22 mouse cellular contexts compared by ENCODE assay signal in the genomic region with DNA sequence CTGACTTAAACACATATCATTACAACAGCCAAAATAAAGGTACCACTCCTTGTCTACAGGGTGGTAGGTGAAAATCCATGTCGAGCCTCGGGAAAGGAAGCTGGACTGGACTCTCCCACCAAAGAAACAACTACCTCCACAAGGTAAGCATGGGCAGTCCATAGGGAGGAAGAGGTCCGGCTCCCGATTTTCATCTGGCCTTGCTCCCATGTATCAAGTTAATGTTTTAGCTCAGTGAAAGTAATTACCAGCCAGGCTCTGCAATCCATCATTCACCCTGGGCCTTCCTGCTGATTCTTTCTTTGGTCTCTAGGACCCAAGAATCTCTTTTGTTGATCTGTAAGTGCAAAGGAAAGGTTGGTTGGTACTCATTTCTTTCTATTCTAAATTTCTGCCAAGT.
DNase-seq lines count a peak whose midpoint lies in the region; ATAC-seq and TF ChIP-seq lines count a peak whose summit lies in the region.
"Had no signal": no experiment of that assay in that cellular context is flagged by ENCODE, and none has a peak within 500 bp of the region (broad histone marks: within the 10 kb centered on the region; RNA-seq: fewer than 3 reads in every experiment).

No protein-coding gene starts in this region.

- no peak for TF ChIP-seq POLR2A in thymus, adult 2 months (IDR thresholded peaks at IDR 0.05; ENCODE audit: control insufficient read depth, extremely low read depth, insufficient read depth, low read length, poor library complexity)

- H3K4me3 ChIP-seq in kidney, postnatal 0 days (replicated peaks; ENCODE audit: low read depth, low read length) = no peak overlapping the region
- H3K4me3 ChIP-seq in thymus, adult 2 months (ENCODE audit: control insufficient read depth, insufficient read depth, low read length) = no peak overlapping the region
- H3K4me3 ChIP-seq: embryonic facial prominence, embryonic 15.5 days; erythroblast, embryonic 14.5 days; forebrain, embryonic 10.5 days; gastrocnemius, adult 2 months; heart, embryonic 13.5 days; hindbrain, embryonic 13.5 days had no signal

- no peaks in the 10 kb centered on the region for H3K9me3 ChIP-seq in kidney, postnatal 0 days (replicated peaks; ENCODE audit: low read length)
- H3K9me3 ChIP-seq: embryonic facial prominence, embryonic 15.5 days; forebrain, embryonic 10.5 days; heart, embryonic 13.5 days; hindbrain, embryonic 13.5 days had no signal

- no peak overlapping the region for H3K4me2 ChIP-seq in kidney, postnatal 0 days (ENCODE audit: low read length)
- H3K4me2 ChIP-seq: embryonic facial prominence, embryonic 15.5 days; heart, embryonic 13.5 days; hindbrain, embryonic 13.5 days had no signal

- ATAC-seq in kidney, postnatal 0 days (replicated peaks; ENCODE audit: low FRiP score, low read depth) = no peak
- ATAC-seq: CD4-positive, CD25-positive, alpha-beta regulatory T cell, adult 4 months; forebrain, embryonic 14.5 days had no signal

- H3K27ac ChIP-seq in kidney, postnatal 0 days = no peak overlapping the region
- H3K27ac ChIP-seq in thymus, adult 2 months (ENCODE audit: control insufficient read depth, insufficient read depth, low read length) = no peak overlapping the region
- H3K27ac ChIP-seq: embryonic facial prominence, embryonic 15.5 days; forebrain, embryonic 10.5 days; gastrocnemius, adult 2 months; heart, embryonic 13.5 days; hindbrain, embryonic 13.5 days had no signal

- H3K27me3 ChIP-seq in kidney, postnatal 0 days (ENCODE audit: insufficient read depth, low read length) = no peaks in the 10 kb centered on the region
- H3K27me3 ChIP-seq in thymus, adult 2 months (ENCODE audit: control insufficient read depth, insufficient read depth, low read length) = no peaks in the 10 kb centered on the region
- H3K27me3 ChIP-seq: embryonic facial prominence, embryonic 15.5 days; heart, embryonic 13.5 days; hindbrain, embryonic 13.5 days had no signal

- no peaks in the 10 kb centered on the region for H3K4me1 ChIP-seq in kidney, postnatal 0 days (replicated peaks; ENCODE audit: insufficient read depth, low read length)
- no peaks in the 10 kb centered on the region for H3K4me1 ChIP-seq in thymus, adult 2 months (replicated peaks; ENCODE audit: control insufficient read depth, insufficient read depth, low read length)
- H3K4me1 ChIP-seq: embryonic facial prominence, embryonic 15.5 days; forebrain, embryonic 10.5 days; heart, embryonic 13.5 days; hindbrain, embryonic 13.5 days had no signal

- DNase-seq in embryo, embryonic 10.5 days (ENCODE audit: low spot score) = peak; percentile 16
- no peak for DNase-seq in embryo, embryonic 9.5 days (ENCODE audit: extremely low spot score)
- peak; percentile 51 for DNase-seq in kidney, adult 9 months
- DNase-seq in kidney, postnatal 0 days (ENCODE audit: low spot score) = peak; percentile 79
- peak; percentile 22 to 42 for DNase-seq in kidney, postnatal 36 days
- no peak for DNase-seq in heart, adult 9 months (ENCODE audit: low spot score in 2 of 2)
- DNase-seq in thymus, adult 2 months = no peak
- DNase-seq: adrenal gland, postnatal 10 days; B cell, adult 2 months; cerebellum, adult 11 months; cerebellum, adult 8-10 months; cerebellum, postnatal 14 days; gastrocnemius, adult 2 months; gastrocnemius, postnatal 25 days had no signal

- no peak overlapping the region for H3K9ac ChIP-seq in kidney, postnatal 0 days (ENCODE audit: low read depth, low read length)
- H3K9ac ChIP-seq: embryonic facial prominence, embryonic 15.5 days; heart, embryonic 13.5 days; hindbrain, embryonic 13.5 days had no signal

- WGBS in kidney, postnatal 0 days = 19% methylated on average over 4 of the region's 4 CpGs
- WGBS in thymus, adult 2 months = 92% methylated on average over 4 of the region's 4 CpGs

- TF ChIP-seq CTCF in kidney, postnatal 0 days (IDR thresholded peaks at IDR 0.05; ENCODE audit: low read depth) = no peak
- TF ChIP-seq CTCF in thymus, adult 2 months (IDR thresholded peaks at IDR 0.05; ENCODE audit: borderline replicate concordance, control insufficient read depth, extremely low read depth, insufficient read depth, low read length, poor library complexity) = no peak

- no peaks in the 10 kb centered on the region for H3K36me3 ChIP-seq in kidney, postnatal 0 days (ENCODE audit: insufficient read depth, low read length)
- H3K36me3 ChIP-seq in thymus, adult 2 months (ENCODE audit: control insufficient read depth, insufficient read depth, low read length) = no peaks in the 10 kb centered on the region
- H3K36me3 ChIP-seq: embryonic facial prominence, embryonic 15.5 days; forebrain, embryonic 10.5 days; G1E; heart, embryonic 13.5 days; hindbrain, embryonic 13.5 days had no signal

Comparison
In these comparisons a context has a peak if more than half of its experiments do, and no peak if none do; other contexts are left out.
1. DNase-seq: peak in embryo, embryonic 10.5 days (single experiment), kidney, adult 9 months (single experiment), kidney, postnatal 0 days (single experiment) and kidney, postnatal 36 days (2 of 2); none in embryo, embryonic 9.5 days (single experiment), heart, adult 9 months (0 of 2) and thymus, adult 2 months (single experiment).